Mouse (Mus musculus): ENCODE data around the gene Olfr961. TPM values are rescaled to one million over a fixed set of nuclear protein-coding genes. Genes with fewer than 3 reads are reported as not detected.

The Olfr961 gene
- total RNA-seq, 2 experiments from 2014 or later, result not detected

DNA sequence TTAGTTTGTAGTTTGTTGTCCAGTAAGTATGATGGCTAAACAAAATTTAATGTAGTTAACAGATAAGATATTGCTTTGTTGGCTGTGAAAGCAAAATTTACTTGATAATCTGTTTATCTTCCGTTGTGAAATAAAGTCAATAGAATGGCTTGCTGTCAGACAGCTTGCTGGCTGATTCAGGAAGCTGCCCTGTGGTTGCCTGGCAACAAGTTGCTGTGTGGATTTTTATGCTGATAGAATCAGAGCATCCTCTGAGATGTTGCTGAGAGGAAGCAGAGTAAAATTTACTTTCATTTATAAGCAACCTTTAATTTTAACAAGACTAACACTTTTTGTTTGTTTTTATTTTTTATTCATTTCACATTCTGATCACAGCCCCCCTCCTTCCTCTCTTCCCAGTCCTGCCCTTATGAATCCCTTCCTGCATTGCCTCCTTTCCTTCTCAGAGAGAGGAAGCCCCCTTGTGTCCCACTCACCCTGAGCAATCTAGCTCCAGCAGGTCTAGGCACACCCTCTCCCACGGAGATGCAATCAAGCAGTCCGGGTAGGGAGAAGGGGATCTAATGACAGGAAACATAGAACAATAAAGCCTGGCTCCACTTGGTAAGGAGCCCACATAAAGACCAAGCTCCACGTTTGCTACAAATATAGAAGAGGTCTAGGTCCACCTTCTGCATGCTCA is 10.8 kb upstream of the Olfr961 start:
- intact Hi-C loops (cut with DNase I), result no loop called here

DNA sequence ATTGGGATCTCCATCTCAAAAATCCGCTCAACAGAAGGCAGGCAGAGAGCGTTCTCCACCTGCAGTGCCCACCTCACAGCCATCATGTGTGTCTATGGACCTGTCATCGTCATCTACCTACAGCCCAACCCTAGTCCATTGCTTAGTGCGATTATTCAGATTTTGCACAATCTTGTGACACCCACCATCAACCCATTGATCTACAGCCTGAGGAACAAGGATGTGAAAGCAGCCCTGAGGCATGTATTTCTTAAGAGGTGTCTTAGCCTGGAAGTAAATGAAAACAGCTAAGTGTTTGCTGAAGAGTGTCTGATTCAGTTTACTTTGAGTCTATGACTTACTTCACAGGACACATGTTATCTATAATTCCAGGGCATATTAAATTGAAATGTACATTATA is 2.5 kb downstream of the Olfr961 start:
- intact Hi-C loops (cut with DNase I), result no loop called here
- no peak for DNase-seq (ENCODE audit: extremely low spot score in 1 of 2, low spot score in 2 of 2)
- Histone ChIP-seq H3K27ac (no peak overlapping the region), H3K4me3 (no peak overlapping the region)
- TF ChIP-seq CTCF (IDR thresholded peaks at IDR 0.05), result no peak

More for the DNA sequence above, 10.8 kb upstream of the Olfr961 start:
- TF ChIP-seq CTCF (IDR thresholded peaks at IDR 0.05), result no peak
- Histone ChIP-seq H3K4me3 (no peak overlapping the region), H3K27ac (no peak overlapping the region)
- DNase-seq (ENCODE audit: extremely low spot score in 1 of 2, low spot score in 2 of 2), result peak; percentile 13 to 26

- no peak overlapping the region for H3K27ac ChIP-seq
- DNase-seq (ENCODE audit: extremely low spot score in 1 of 2, low spot score in 2 of 2), result no peak
These were observed 10.0 kb downstream of the Olfr961 start for GRCm38 (mm10) chr9:39654756-39655396.

DNA sequence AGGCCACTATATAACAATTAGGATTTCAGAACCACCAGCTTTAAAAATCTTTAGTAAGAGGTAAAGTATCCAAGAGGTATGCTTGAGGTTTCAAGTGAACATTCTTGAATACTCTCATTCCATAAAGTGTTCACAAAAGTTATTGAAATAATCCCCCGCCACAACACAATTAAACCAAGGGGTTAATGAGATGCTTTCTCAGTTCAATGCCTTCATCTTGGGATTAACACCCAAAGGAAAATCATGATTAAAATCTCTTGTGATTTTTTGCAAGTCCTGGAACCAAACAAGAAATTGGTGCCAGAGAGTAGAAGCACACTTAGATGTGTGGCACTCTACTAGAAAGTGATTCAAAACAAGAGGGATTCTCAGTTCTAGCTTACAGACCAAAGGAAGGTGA is 22.0 kb downstream of the Olfr961 start, which contains the start of gene Olfr963:
Gene Olfr963 (plus strand): TSS at position 301 of the 400 bp plus-strand sequence.
- DNase-seq (ENCODE audit: extremely low spot score in 1 of 2, low spot score in 2 of 2), result no peak
- no peak within 1 kb of the TSS for H3K4me3 ChIP-seq
- intact Hi-C loops (cut with DNase I), result no loop called here
- no peak within 1 kb of the TSS for H3K27ac ChIP-seq
- no peak for TF ChIP-seq CTCF (IDR thresholded peaks at IDR 0.05)

More at GRCm38 (mm10) chr9:39654756-39655396, 10.0 kb downstream of the Olfr961 start:
- no peak for TF ChIP-seq CTCF (IDR thresholded peaks at IDR 0.05)
- intact Hi-C loops (cut with DNase I), result no loop called here
- no peak overlapping the region for H3K4me3 ChIP-seq

- intact Hi-C loops (cut with DNase I), result no loop called here
- DNase-seq (ENCODE audit: extremely low spot score in 1 of 2, low spot score in 2 of 2), result no peak
- TF ChIP-seq CTCF (IDR thresholded peaks at IDR 0.05), result no peak
- Histone ChIP-seq H3K27ac (no peak overlapping the region), H3K4me3 (no peak overlapping the region)
These were observed 24.8 kb downstream of the Olfr961 start for GRCm38 (mm10) chr9:39669723-39670122.

DNA sequence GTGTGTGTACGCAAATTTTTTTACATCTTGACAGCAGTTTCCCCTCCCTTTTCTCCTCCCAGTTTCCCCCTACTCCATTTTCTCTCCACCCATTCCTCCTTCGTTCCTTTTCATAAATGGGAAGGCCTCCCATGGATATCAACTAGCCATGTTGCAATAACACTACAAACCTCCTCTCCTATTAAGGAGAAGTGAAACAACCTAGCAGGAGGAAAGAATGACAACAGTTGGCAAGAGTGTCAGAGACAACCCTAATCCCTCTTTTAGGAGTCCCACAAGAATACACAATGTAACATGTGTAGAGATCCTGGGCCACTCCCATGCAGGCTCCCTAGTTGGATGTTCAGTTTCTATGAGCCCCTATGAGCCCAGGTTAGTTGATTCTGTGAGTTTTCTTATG is 29.9 kb downstream of the Olfr961 start:
- intact Hi-C loops (cut with DNase I), result no loop called here
- H3K4me3 ChIP-seq, result no peak overlapping the region
- TF ChIP-seq CTCF (IDR thresholded peaks at IDR 0.05), result no peak
- no peak for DNase-seq (ENCODE audit: extremely low spot score in 1 of 2, low spot score in 2 of 2)
- H3K27ac ChIP-seq, result no peak overlapping the region

- Histone ChIP-seq H3K27ac (no peak overlapping the region), H3K4me3 (no peak overlapping the region)
- intact Hi-C loops (cut with DNase I), result no loop called here
- no peak for TF ChIP-seq CTCF (IDR thresholded peaks at IDR 0.05)
- no peak for DNase-seq (ENCODE audit: extremely low spot score in 1 of 2, low spot score in 2 of 2)
These were observed 33.7 kb downstream of the Olfr961 start for GRCm38 (mm10) chr9:39678557-39678956.

DNA sequence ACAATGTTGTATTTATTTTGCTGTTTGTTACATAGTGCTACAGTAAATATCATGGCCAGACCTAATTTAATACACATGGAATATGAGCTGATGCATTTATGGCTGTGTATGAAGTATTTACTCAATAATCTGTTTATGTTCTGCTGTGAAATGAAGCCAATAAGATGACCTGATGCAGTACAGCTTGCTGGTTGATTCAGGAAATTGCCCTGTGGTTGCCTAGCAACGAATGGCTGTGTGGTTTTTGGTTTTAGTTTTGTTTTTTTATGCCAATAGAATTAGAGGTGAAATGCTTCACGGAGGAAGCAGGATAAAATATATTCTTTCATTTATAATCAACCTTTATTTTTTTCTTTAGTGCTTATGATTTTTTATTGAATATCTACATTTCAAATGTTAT is 34.4 kb downstream of the Olfr961 start:
- DNase-seq (ENCODE audit: extremely low spot score in 1 of 2, low spot score in 2 of 2), result no peak
- intact Hi-C loops (cut with DNase I), result no loop called here
- TF ChIP-seq CTCF (IDR thresholded peaks at IDR 0.05), result no peak

More for the DNA sequence above, 34.4 kb downstream of the Olfr961 start:
- H3K27ac ChIP-seq, result no peak overlapping the region
- no peak overlapping the region for H3K4me3 ChIP-seq

Other genes with a start within 250 kb of the Olfr961 start
- gene Olfr952, start 217.9 kb upstream of the Olfr961 start, total RNA-seq (2021), result not detected
- not detected for gene Olfr954, start 188.4 kb upstream of the Olfr961 start, total RNA-seq (2021)
- not detected for gene Olfr955, start 173.1 kb upstream of the Olfr961 start, total RNA-seq (2021)
- gene Olfr44, start 151.1 kb upstream of the Olfr961 start, total RNA-seq (2021), result not detected
- gene Olfr957, start 129.3 kb upstream of the Olfr961 start, total RNA-seq (2021), result not detected
- not detected for gene Olfr958, start 91.0 kb upstream of the Olfr961 start, total RNA-seq (2021)
- not detected for gene Olfr959, start 69.5 kb upstream of the Olfr961 start, total RNA-seq (2021)
- gene AW551984, start 40.7 kb upstream of the Olfr961 start, total RNA-seq (2021), result 1 to 10 TPM; 4.5 to 9.2 TPM
- not detected for gene Olfr148, start 34.4 kb upstream of the Olfr961 start, total RNA-seq (2021)
- not detected for gene Olfr960, start 23.7 kb upstream of the Olfr961 start, total RNA-seq (2021)
- not detected for gene Olfr963, start 22.1 kb downstream of the Olfr961 start, total RNA-seq (2021)
- gene Olfr149, start 62.0 kb downstream of the Olfr961 start, total RNA-seq (2021), result not detected
- gene Olfr965, start 66.3 kb downstream of the Olfr961 start, total RNA-seq (2021), result not detected
- not detected for gene Olfr150, start 85.9 kb downstream of the Olfr961 start, total RNA-seq (2021)
- not detected for gene Olfr967, start 101.2 kb downstream of the Olfr961 start, total RNA-seq (2021)
- gene Olfr968, start 138.2 kb downstream of the Olfr961 start, total RNA-seq (2021), result not detected
- gene Olfr969, start 145.9 kb downstream of the Olfr961 start, total RNA-seq (2021), result not detected
- not detected for gene Olfr970, start 163.8 kb downstream of the Olfr961 start, total RNA-seq (2021)
- gene Olfr971, start 191.8 kb downstream of the Olfr961 start, total RNA-seq (2021), result not detected
- not detected for gene Olfr972, start 221.3 kb downstream of the Olfr961 start, total RNA-seq (2021)

Measured in left cerebral cortex, adult 2 months (tissue).